Mouse (Mus musculus) thymus, adult 2 months (tissue): ENCODE measurements around the gene Myo1b. TPM values are rescaled to one million over a fixed set of nuclear protein-coding genes. Genes with fewer than 3 reads are reported as not detected.

Experiments used
- DNase-seq: peaks from one replicate; pipeline ENCODE4 v3.0.0; 2021
- H3K27ac ChIP-seq: fragments of 200-500 bp; 2 replicates; pipeline ENCODE4 v1.5.1; 2012; ENCODE audit warnings: low read length, control low read depth; ENCODE audit not compliant: control insufficient read depth, insufficient read depth
- H3K27me3 ChIP-seq: fragments of 200-500 bp; 2 replicates; pipeline ENCODE4 v1.6.1; 2012; ENCODE audit warnings: mild to moderate bottlenecking, low read length, moderate library complexity, mixed read lengths; ENCODE audit not compliant: control insufficient read depth, insufficient read depth
- H3K36me3 ChIP-seq: fragments of 200-500 bp; 2 replicates; pipeline ENCODE4 v1.6.1; 2012; ENCODE audit warnings: mild to moderate bottlenecking, low read length, moderate library complexity; ENCODE audit not compliant: control insufficient read depth, insufficient read depth
- H3K4me1 ChIP-seq: fragments of 200-500 bp; replicated peaks from 2 replicates; pipeline ENCODE4 v1.6.1; 2012; ENCODE audit warnings: low read length; ENCODE audit not compliant: control insufficient read depth, insufficient read depth
- H3K4me3 ChIP-seq: fragments of 200-500 bp; 2 replicates; pipeline ENCODE4 v1.5.1; 2012; ENCODE audit warnings: mild to moderate bottlenecking, low read length, control low read depth, moderate library complexity; ENCODE audit not compliant: control insufficient read depth, insufficient read depth
- CTCF ChIP-seq: fragments of 200-500 bp; IDR thresholded peaks from 2 replicates; pipeline ENCODE4 v1.5.1; 2012; ENCODE audit warnings: mild to moderate bottlenecking, control low read depth, low read length, moderate library complexity, borderline replicate concordance; ENCODE audit not compliant: control insufficient read depth, poor library complexity, insufficient read depth; ENCODE audit errors: extremely low read depth
- POLR2A ChIP-seq: fragments of 200-500 bp; IDR thresholded peaks from 2 replicates; pipeline ENCODE4 v1.6.1; 2012; ENCODE audit warnings: mild to moderate bottlenecking, low read length, control low read depth, moderate library complexity; ENCODE audit not compliant: control insufficient read depth, poor library complexity, insufficient read depth; ENCODE audit errors: extremely low read depth
- WGBS: fragments of 180-500 bp; shearing (Covaris S2); methylation state at CpG from one replicate; pipeline ENCODE4 v1.1.7; 2018; 5-methylcytosine and 5-hydroxymethylcytosine counted together
- polyA plus RNA-seq: library from polyadenylated mRNA; depleted of rRNA; stranded (reverse); fragments of >200 nt; gene quantifications from 2 replicates; pipeline ENCODE4 v1.2.3, GENCODE M21; 2012

Gene Myo1b
- polyA plus RNA-seq, 1 experiment, result 3.3 TPM

GRCm38 (mm10) chr1:51856245-51856915 is 59.5 kb downstream of the Myo1b start:
- WGBS, result 95% methylated on average over 11 of the region's 11 CpGs
- no peak for TF ChIP-seq POLR2A
- TF ChIP-seq CTCF, result no peak
- no peak for DNase-seq
- Histone ChIP-seq H3K4me1 (no peaks in the 10 kb centered on the region), H3K36me3 (no peaks in the 10 kb centered on the region), H3K27me3 (no peaks in the 10 kb centered on the region), H3K4me3 (no peak overlapping the region), H3K27ac (no peak overlapping the region)

GRCm38 (mm10) chr1:51855541-51856244 is 60.2 kb downstream of the Myo1b start:
- no peaks in the 10 kb centered on the region for H3K36me3 ChIP-seq
- H3K27me3 ChIP-seq, result no peaks in the 10 kb centered on the region
- no peak for DNase-seq
- H3K4me3 ChIP-seq, result no peak overlapping the region
- no peaks in the 10 kb centered on the region for H3K4me1 ChIP-seq
- TF ChIP-seq CTCF (no peak), POLR2A (no peak)
- no peak overlapping the region for H3K27ac ChIP-seq
- 92% methylated on average over 10 of the region's 10 CpGs for WGBS

GRCm38 (mm10) chr1:51852314-51852713 is 63.6 kb downstream of the Myo1b start:
- H3K4me3 ChIP-seq, result no peak overlapping the region
- DNase-seq, result no peak
- H3K27me3 ChIP-seq, result no peaks in the 10 kb centered on the region
- 91% methylated on average over 5 of the region's 5 CpGs for WGBS
- TF ChIP-seq POLR2A (no peak), CTCF (no peak)
- no peak overlapping the region for H3K27ac ChIP-seq
- no peaks in the 10 kb centered on the region for H3K36me3 ChIP-seq
- no peaks in the 10 kb centered on the region for H3K4me1 ChIP-seq

- Histone ChIP-seq H3K4me3 (no peak overlapping the region), H3K4me1 (no peaks in the 10 kb centered on the region), H3K36me3 (no peaks in the 10 kb centered on the region), H3K27ac (no peak overlapping the region), H3K27me3 (no peaks in the 10 kb centered on the region)
- no peak for TF ChIP-seq CTCF
- no peak for TF ChIP-seq POLR2A
- 57% methylated on average over 8 of the region's 8 CpGs for WGBS
- no peak for DNase-seq
These were observed 66.2 kb downstream of the Myo1b start for GRCm38 (mm10) chr1:51849570-51850211.

- Histone ChIP-seq H3K4me1 (no peaks in the 10 kb centered on the region), H3K27ac (no peak overlapping the region), H3K27me3 (no peaks in the 10 kb centered on the region), H3K36me3 (no peaks in the 10 kb centered on the region), H3K4me3 (no peak overlapping the region)
- 88% methylated on average over 2 of the region's 2 CpGs for WGBS
- no peak for DNase-seq
- TF ChIP-seq CTCF (no peak), POLR2A (no peak)
These were observed 70.4 kb downstream of the Myo1b start for GRCm38 (mm10) chr1:51845264-51846036.

GRCm38 (mm10) chr1:51837845-51838623 is 77.8 kb downstream of the Myo1b start:
- no peak for DNase-seq
- WGBS, result 82% methylated on average over 11 of the region's 11 CpGs
- H3K4me1 ChIP-seq, result no peaks in the 10 kb centered on the region
- H3K27ac ChIP-seq, result no peak overlapping the region
- H3K36me3 ChIP-seq, result no peaks in the 10 kb centered on the region
- H3K4me3 ChIP-seq, result no peak overlapping the region
- TF ChIP-seq CTCF (no peak), POLR2A (no peak)
- H3K27me3 ChIP-seq, result no peaks in the 10 kb centered on the region
